Mouse (Mus musculus) cerebellum, adult 2 months (tissue): ENCODE measurements at regions not wholly inside any gene's neighbourhood (a gene's known extent, or its start where the extent isn't known, plus 50 kb on each side); places are given as distances from the start of the nearest gene placed in this dataset.

Experiments used
- DNase-seq, 2 experiments: peaks; one replicate each; pipeline ENCODE4 v3.0.0; 2021
- H3K27ac ChIP-seq: fragments of 200-500 bp; 2 replicates; pipeline ENCODE4 v1.5.1; 2012; ENCODE audit warnings: low read length, control low read depth, inconsistent platforms; ENCODE audit not compliant: insufficient read depth
- H3K27me3 ChIP-seq: fragments of 200-500 bp; 2 replicates; pipeline ENCODE4 v1.6.1; 2012; ENCODE audit warnings: inconsistent platforms, mild to moderate bottlenecking, low read length, moderate library complexity; ENCODE audit not compliant: control insufficient read depth, insufficient read depth
- H3K4me1 ChIP-seq: fragments of 200-500 bp; 2 replicates; pipeline ENCODE4 v1.6.1; 2011; ENCODE audit warnings: low read length; ENCODE audit not compliant: control insufficient read depth, insufficient read depth
- H3K4me3 ChIP-seq: fragments of 200-500 bp; replicated peaks from 2 replicates; pipeline ENCODE3; 2011; ENCODE audit warnings: mild to moderate bottlenecking, low read depth, low read length, control low read depth; ENCODE audit not compliant: insufficient read depth
- CTCF ChIP-seq: fragments of 200-500 bp; IDR thresholded peaks from 2 replicates; pipeline ENCODE4 v1.5.1; 2011; ENCODE audit warnings: low read depth, mild to moderate bottlenecking, control low read depth, low read length, moderate library complexity, borderline replicate concordance; ENCODE audit not compliant: insufficient read depth
- POLR2A ChIP-seq: fragments of 200-500 bp; IDR thresholded peaks from 2 replicates; pipeline ENCODE4 v1.6.1; 2011; ENCODE audit warnings: low read length, control low read depth, borderline replicate concordance; ENCODE audit not compliant: insufficient read depth
- WGBS: fragments of 180-500 bp; shearing (Covaris S2); methylation state at CpG from one replicate; pipeline ENCODE4 v1.1.7; 2018; 5-methylcytosine and 5-hydroxymethylcytosine counted together

- Histone ChIP-seq H3K27ac (no peak overlapping the region), H3K27me3 (no peaks in the 10 kb centered on the region), H3K4me3 (no peak overlapping the region), H3K4me1 (no peaks in the 10 kb centered on the region)
- WGBS = 64% methylated on average over 2 of the region's 2 CpGs
- DNase-seq = no peak
- TF ChIP-seq CTCF (no peak), POLR2A (no peak)
These were observed 370.1 kb downstream of the Slc4a3 start for GRCm38 (mm10) chr1:75916181-75916580.

DNA sequence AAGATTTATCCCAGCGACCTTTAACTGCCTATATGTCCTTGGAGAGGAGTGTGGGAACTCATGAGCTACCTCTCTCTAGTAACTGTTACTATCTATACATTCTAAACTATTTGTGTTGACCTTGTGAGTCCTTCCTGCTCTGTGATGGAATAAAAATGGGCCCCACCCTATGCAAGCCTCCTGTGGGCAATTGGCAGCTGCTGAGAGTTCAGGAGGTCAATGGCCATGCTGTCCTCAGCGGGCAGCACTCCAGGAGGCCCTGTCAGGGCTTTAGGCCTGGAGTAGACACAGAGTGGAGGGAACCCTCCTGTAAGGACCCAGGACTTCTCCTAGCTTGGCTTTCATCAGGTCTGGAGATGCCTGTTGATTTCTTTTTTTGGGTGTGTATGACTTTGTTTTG lies 373.1 kb downstream of the Slc4a3 start:
- WGBS = 73% methylated on average over 2 of the region's 2 CpGs
- no peak for DNase-seq
- Histone ChIP-seq H3K4me1 (no peaks in the 10 kb centered on the region), H3K27ac (no peak overlapping the region), H3K27me3 (no peaks in the 10 kb centered on the region), H3K4me3 (no peak overlapping the region)
- no peak for TF ChIP-seq POLR2A
- no peak for TF ChIP-seq CTCF

DNA sequence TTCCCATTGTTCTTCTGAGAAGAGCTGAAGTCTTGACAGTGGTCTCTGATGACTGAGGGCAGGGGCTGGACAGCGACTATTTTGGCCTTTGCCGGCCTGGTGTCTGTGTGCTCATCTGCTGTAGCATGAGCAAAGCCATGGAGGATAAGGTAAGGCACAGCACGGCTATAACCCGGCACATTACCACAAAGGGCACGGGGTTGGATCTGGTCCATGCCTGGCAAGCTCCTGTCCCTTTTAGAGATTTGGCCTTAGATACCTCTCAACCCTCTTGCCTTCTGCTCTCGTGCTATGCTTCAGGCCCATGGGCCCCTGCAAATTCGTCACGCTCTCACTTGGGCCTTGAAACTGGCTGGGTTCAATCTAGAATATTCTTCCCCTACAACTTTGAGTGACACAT lies 379.0 kb downstream of the Slc4a3 start:
- DNase-seq = peak in 1 of 2 experiments; percentile 15
- H3K4me1 ChIP-seq = no peaks in the 10 kb centered on the region
- WGBS = 57% methylated on average over 8 of the region's 8 CpGs
- no peak overlapping the region for H3K27ac ChIP-seq
- no peak for TF ChIP-seq CTCF
- no peak for TF ChIP-seq POLR2A
- no peaks in the 10 kb centered on the region for H3K27me3 ChIP-seq
- no peak overlapping the region for H3K4me3 ChIP-seq

GRCm38 (mm10) chr1:75925802-75926201 lies 379.7 kb downstream of the Slc4a3 start:
- peak; percentile 81 to 88 for DNase-seq
- Histone ChIP-seq H3K4me3 (no peak overlapping the region), H3K27ac (no peak overlapping the region), H3K4me1 (no peaks in the 10 kb centered on the region), H3K27me3 (no peaks in the 10 kb centered on the region)
- WGBS = 16% methylated on average over 9 of the region's 9 CpGs
- TF ChIP-seq CTCF (peak; percentile 85), POLR2A (no peak)

GRCm38 (mm10) chr1:75931852-75932251 lies 385.8 kb downstream of the Slc4a3 start:
- TF ChIP-seq POLR2A (no peak), CTCF (no peak)
- Histone ChIP-seq H3K27ac (no peak overlapping the region), H3K4me3 (no peak overlapping the region), H3K27me3 (no peaks in the 10 kb centered on the region), H3K4me1 (no peaks in the 10 kb centered on the region; the same call in 1 of the 2 replicates)
- WGBS = 84% methylated on average over 2 of the region's 2 CpGs
- DNase-seq = no peak

- no peaks in the 10 kb centered on the region; the same call in 1 of the 2 replicates for H3K4me1 ChIP-seq
- H3K4me3 ChIP-seq = no peak overlapping the region
- H3K27ac ChIP-seq = no peak overlapping the region
- TF ChIP-seq POLR2A (no peak), CTCF (no peak)
- 15% methylated on average over 4 of the region's 4 CpGs for WGBS
- no peaks in the 10 kb centered on the region for H3K27me3 ChIP-seq
- peak in 1 of 2 experiments; percentile 59 for DNase-seq
These were observed 387.8 kb downstream of the Slc4a3 start for GRCm38 (mm10) chr1:75933831-75934230.

DNA sequence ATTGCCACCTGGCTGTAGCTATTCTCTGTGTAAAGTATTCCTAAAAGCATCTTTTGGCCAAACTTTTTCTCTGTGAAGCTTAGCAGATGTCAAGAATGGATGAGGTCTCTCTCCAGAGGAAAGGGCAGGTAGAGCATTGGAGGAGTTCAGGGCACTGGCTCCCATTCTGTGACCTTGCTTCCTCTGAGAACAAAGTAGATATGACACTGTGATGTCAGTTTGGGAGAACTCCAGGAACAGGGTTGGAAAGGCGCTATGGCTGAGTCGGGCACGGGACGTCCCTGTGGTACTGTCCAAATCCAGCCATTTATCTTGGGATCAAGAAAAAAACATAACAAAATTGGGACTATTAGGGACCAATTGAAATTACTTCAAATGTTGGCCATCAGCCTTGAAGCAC lies 388.7 kb downstream of the Slc4a3 start:
- no peak for TF ChIP-seq POLR2A
- no peak for TF ChIP-seq CTCF

DNA sequence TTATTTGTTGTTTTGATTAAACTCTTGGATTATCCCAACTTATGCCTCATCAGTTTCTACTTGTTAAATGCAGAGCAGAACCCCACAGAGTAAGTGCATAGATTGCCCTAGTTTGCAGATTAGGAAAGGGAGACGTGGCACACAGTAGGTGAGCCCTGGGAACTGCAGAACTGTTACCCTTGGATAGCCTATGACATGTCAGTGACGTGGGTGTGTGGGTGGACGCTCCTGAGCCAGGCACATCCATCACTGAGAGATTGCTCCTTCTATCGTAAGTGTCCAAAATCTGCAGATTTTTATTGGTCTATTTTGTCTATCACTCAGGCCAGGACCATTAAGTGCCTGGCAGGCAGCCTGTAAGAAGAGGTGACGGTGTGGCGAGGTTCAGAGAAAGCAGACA lies 389.8 kb downstream of the Slc4a3 start:
- TF ChIP-seq POLR2A (no peak), CTCF (no peak)
- Histone ChIP-seq H3K27me3 (no peaks in the 10 kb centered on the region), H3K4me3 (no peak overlapping the region), H3K4me1 (no peaks in the 10 kb centered on the region; the same call in 1 of the 2 replicates), H3K27ac (no peak overlapping the region)
- 79% methylated on average over 6 of the region's 6 CpGs for WGBS
- no peak for DNase-seq

More for the DNA sequence above, 388.7 kb downstream of the Slc4a3 start:
- H3K27me3 ChIP-seq = no peaks in the 10 kb centered on the region
- no peak for DNase-seq
- WGBS = 98% methylated on average over 4 of the region's 4 CpGs
- H3K4me3 ChIP-seq = no peak overlapping the region
- H3K27ac ChIP-seq = no peak overlapping the region
- no peaks in the 10 kb centered on the region; the same call in 1 of the 2 replicates for H3K4me1 ChIP-seq
